Comparison of ENCODE assay signal across 9 mouse cellular contexts in the genomic region with DNA sequence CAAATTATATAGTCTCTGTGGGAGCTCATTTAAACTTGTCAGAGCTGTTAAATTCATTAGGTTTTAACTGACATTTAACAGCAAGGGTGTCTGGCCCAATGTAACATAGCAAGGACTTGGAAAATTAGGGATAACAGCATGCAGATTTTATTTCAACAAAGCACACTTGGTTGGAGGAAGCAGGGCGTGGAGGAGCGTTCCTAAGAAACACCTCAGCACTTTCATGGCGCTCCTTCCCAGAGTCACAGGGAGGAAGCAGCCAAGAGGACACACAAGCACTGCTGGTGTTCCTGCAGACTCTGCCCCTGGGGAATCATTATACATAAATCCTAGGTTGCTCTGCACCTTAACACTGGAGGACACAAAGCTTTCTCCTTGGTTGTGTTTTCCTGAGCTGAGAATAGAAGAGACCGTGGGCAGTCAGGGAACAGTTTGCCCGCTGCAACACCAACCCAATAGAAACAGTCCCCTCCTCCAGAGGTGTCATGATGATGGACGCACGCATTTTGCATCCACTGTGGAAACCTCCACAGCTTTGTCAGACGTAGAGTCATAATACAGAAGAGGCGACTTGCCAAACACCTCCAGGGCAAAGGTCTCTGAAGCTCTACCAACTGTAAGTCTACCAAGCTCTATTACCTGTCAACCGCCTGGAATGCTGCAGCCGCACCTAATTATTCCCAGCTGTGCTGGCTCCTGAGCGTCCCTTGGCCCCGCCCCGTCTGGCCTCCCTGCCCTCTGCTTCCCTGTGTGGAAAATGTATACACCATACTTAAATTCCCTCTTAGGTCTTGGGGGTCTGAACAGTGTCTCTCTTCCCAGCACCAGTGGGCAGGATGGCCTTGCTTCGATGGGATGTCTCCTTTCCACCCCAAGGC.
DNase-seq lines count a peak whose midpoint lies in the region; ATAC-seq lines count a peak whose summit lies in the region.
"Had no signal": no experiment of that assay in that cellular context is flagged by ENCODE, and none has a peak within 500 bp of the region (broad histone marks: within the 10 kb centered on the region; RNA-seq: fewer than 3 reads in every experiment).

No protein-coding gene starts in this region.

- intact Hi-C loops in heart, postnatal 36 days (cut with DNase I) = no loop called here
- intact Hi-C loops in heart, postnatal 25 days (cut with DNase I) = no loop called here

- H3K4me2 ChIP-seq in neural tube, embryonic 11.5 days (ENCODE audit: low read depth) = peak overlapping the region; percentile 3; the same call in 1 of the 2 replicates
- H3K4me2 ChIP-seq: hindbrain, embryonic 15.5 days had no signal

- peak overlapping the region; percentile 44; the same call in 1 of the 2 replicates for H3K27ac ChIP-seq in heart, embryonic 10.5 days
- peak overlapping the region; percentile 44 for H3K27ac ChIP-seq in neural tube, embryonic 11.5 days (ENCODE audit: low read depth, low read length)
- H3K27ac ChIP-seq: hindbrain, embryonic 15.5 days had no signal

- WGBS in heart, embryonic 10.5 days = 59% methylated on average over 15 of the region's 15 CpGs
- WGBS in neural tube, embryonic 11.5 days = 47% methylated on average over 15 of the region's 15 CpGs

- no peaks in the 10 kb centered on the region for H3K36me3 ChIP-seq in heart, embryonic 10.5 days
- H3K36me3 ChIP-seq in neural tube, embryonic 11.5 days (ENCODE audit: control insufficient read depth, insufficient read depth, low read length) = no peaks in the 10 kb centered on the region
- H3K36me3 ChIP-seq: hindbrain, embryonic 15.5 days had no signal

- DNase-seq in heart, embryonic 10.5 days (ENCODE audit: low spot score) = no peak
- DNase-seq in heart, postnatal 36 days = no peak
- peak; percentile 57 for DNase-seq in fibroblast of lung, adult 2 months (ENCODE audit: low read depth)
- peak; percentile 43 for DNase-seq in kidney, postnatal 10 days
- peak; percentile 73 for DNase-seq in neural tube, embryonic 11.5 days (ENCODE audit: low spot score)
- DNase-seq in adrenal gland, postnatal 10 days = no peak
- no peak for DNase-seq in heart, postnatal 25 days (ENCODE audit: low spot score)
- no peak for DNase-seq in right cerebral cortex, postnatal 36 days (ENCODE audit: low spot score in 2 of 2)

- no peak overlapping the region for H3K4me3 ChIP-seq in heart, embryonic 10.5 days
- H3K4me3 ChIP-seq in neural tube, embryonic 11.5 days (ENCODE audit: low read depth, low read length) = no peak overlapping the region
- H3K4me3 ChIP-seq: hindbrain, embryonic 15.5 days had no signal

- peaks cover 12% of the 10 kb centered on the region for H3K4me1 ChIP-seq in heart, embryonic 10.5 days
- peaks cover 4% of the 10 kb centered on the region; the same call in 1 of the 2 replicates for H3K4me1 ChIP-seq in neural tube, embryonic 11.5 days (ENCODE audit: control insufficient read depth, insufficient read depth, low read length)
- H3K4me1 ChIP-seq: hindbrain, embryonic 15.5 days had no signal

- no peaks in the 10 kb centered on the region for H3K9me3 ChIP-seq in heart, embryonic 10.5 days
- no peaks in the 10 kb centered on the region for H3K9me3 ChIP-seq in neural tube, embryonic 11.5 days (ENCODE audit: control insufficient read depth, low read length)
- H3K9me3 ChIP-seq: hindbrain, embryonic 15.5 days had no signal

- no peak for ATAC-seq in neural tube, embryonic 11.5 days (ENCODE audit: insufficient read depth, low FRiP score, low TSS enrichment)

- H3K9ac ChIP-seq in neural tube, embryonic 11.5 days (ENCODE audit: low read length) = no peak overlapping the region
- H3K9ac ChIP-seq: hindbrain, embryonic 15.5 days had no signal

- H3K27me3 ChIP-seq in heart, embryonic 10.5 days (ENCODE audit: insufficient read depth, poor library complexity, severe bottlenecking) = 0 out of 2 replicates have a peak, but pooled peaks cover 10% of the 10 kb centered on the region
- H3K27me3 ChIP-seq in neural tube, embryonic 11.5 days (ENCODE audit: control insufficient read depth, insufficient read depth, low read length) = no peaks in the 10 kb centered on the region
- H3K27me3 ChIP-seq: hindbrain, embryonic 15.5 days had no signal

Comparison
In these comparisons a context has a peak if more than half of its experiments do, and no peak if none do; other contexts are left out.
1. DNase-seq: peak in fibroblast of lung, adult 2 months (single experiment), kidney, postnatal 10 days (single experiment) and neural tube, embryonic 11.5 days (single experiment); none in heart, embryonic 10.5 days (single experiment), heart, postnatal 36 days (0 of 2), adrenal gland, postnatal 10 days (single experiment), heart, postnatal 25 days (single experiment) and right cerebral cortex, postnatal 36 days (0 of 2).